Mouse (Mus musculus): ENCODE data around the gene Arhgef15. TPM values are rescaled to one million over a fixed set of nuclear protein-coding genes. Genes with fewer than 3 reads are reported as not detected.

The Arhgef15 gene
- polyA plus RNA-seq, 1 experiment = not detected

- Histone ChIP-seq H3K4me3 (ENCODE audit: insufficient read depth, low read length) (no peak overlapping the region), H3K27ac (ENCODE audit: insufficient read depth, low read depth, low read length) (no peak overlapping the region), H3K4me1 (ENCODE audit: control insufficient read depth, insufficient read depth, low read length) (peaks cover 10% of the 10 kb centered on the region)
- no peak for TF ChIP-seq POLR2A (IDR thresholded peaks at IDR 0.05; ENCODE audit: borderline replicate concordance, low read depth, low read length)
- no peak for TF ChIP-seq CTCF (IDR thresholded peaks at IDR 0.05; ENCODE audit: low read depth, low read length)
Measured at GRCm38 (mm10) chr11:68899815-68900214, 57.5 kb downstream of the Arhgef15 start.

DNA sequence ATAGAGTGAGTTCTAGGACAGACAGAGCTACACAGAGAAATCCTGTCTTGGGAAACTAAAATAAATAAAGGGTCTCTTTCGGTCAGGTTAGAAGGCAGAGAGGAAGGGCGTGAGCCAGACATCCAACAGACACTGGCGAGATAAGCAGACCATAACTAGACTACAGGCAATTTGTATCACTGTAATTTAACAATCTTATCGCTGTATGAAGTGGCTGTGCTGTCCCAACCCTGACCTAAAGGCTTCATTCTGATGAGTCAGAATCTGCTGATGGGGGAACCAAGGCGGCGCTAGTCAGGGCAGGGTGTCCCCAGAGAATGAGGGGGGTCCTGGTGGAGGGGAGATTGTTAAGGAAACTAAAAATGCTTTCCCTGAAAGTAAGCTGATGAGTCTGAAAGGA lies 58.5 kb downstream of the Arhgef15 start:
- Histone ChIP-seq H3K27ac (ENCODE audit: insufficient read depth, low read depth, low read length) (no peak overlapping the region), H3K4me1 (ENCODE audit: control insufficient read depth, insufficient read depth, low read length) (peaks cover 10% of the 10 kb centered on the region), H3K4me3 (ENCODE audit: insufficient read depth, low read length) (no peak overlapping the region)
- TF ChIP-seq POLR2A (IDR thresholded peaks at IDR 0.05; ENCODE audit: borderline replicate concordance, low read depth, low read length) (no peak), CTCF (IDR thresholded peaks at IDR 0.05; ENCODE audit: low read depth, low read length) (no peak)

- no peak overlapping the region for H3K27ac ChIP-seq (ENCODE audit: insufficient read depth, low read depth, low read length)
- TF ChIP-seq CTCF (IDR thresholded peaks at IDR 0.05; ENCODE audit: low read depth, low read length) = no peak
- no peak for TF ChIP-seq POLR2A (IDR thresholded peaks at IDR 0.05; ENCODE audit: borderline replicate concordance, low read depth, low read length)
- H3K4me1 ChIP-seq (ENCODE audit: control insufficient read depth, insufficient read depth, low read length) = peaks cover 7% of the 10 kb centered on the region
- no peak overlapping the region for H3K4me3 ChIP-seq (ENCODE audit: insufficient read depth, low read length)
Measured at GRCm38 (mm10) chr11:68897838-68898237, 59.4 kb downstream of the Arhgef15 start.

- H3K27ac ChIP-seq (ENCODE audit: insufficient read depth, low read depth, low read length) = no peak overlapping the region
- no peak overlapping the region for H3K4me3 ChIP-seq (ENCODE audit: insufficient read depth, low read length)
Measured at GRCm38 (mm10) chr11:68897120-68897519, 60.2 kb downstream of the Arhgef15 start.

GRCm38 (mm10) chr11:68896247-68896646 lies 61.0 kb downstream of the Arhgef15 start:
- Histone ChIP-seq H3K27ac (ENCODE audit: insufficient read depth, low read depth, low read length) (no peak overlapping the region), H3K4me3 (ENCODE audit: insufficient read depth, low read length) (no peak overlapping the region), H3K4me1 (ENCODE audit: control insufficient read depth, insufficient read depth, low read length) (peaks cover 7% of the 10 kb centered on the region)
- TF ChIP-seq POLR2A (IDR thresholded peaks at IDR 0.05; ENCODE audit: borderline replicate concordance, low read depth, low read length) (no peak), CTCF (IDR thresholded peaks at IDR 0.05; ENCODE audit: low read depth, low read length) (no peak)

More at GRCm38 (mm10) chr11:68897120-68897519, 60.2 kb downstream of the Arhgef15 start:
- peaks cover 7% of the 10 kb centered on the region for H3K4me1 ChIP-seq (ENCODE audit: control insufficient read depth, insufficient read depth, low read length)
- TF ChIP-seq POLR2A (IDR thresholded peaks at IDR 0.05; ENCODE audit: borderline replicate concordance, low read depth, low read length) = no peak
- peak; percentile 50; the same call in 1 of the 2 replicates for TF ChIP-seq CTCF (IDR thresholded peaks at IDR 0.05; ENCODE audit: low read depth, low read length)

DNA sequence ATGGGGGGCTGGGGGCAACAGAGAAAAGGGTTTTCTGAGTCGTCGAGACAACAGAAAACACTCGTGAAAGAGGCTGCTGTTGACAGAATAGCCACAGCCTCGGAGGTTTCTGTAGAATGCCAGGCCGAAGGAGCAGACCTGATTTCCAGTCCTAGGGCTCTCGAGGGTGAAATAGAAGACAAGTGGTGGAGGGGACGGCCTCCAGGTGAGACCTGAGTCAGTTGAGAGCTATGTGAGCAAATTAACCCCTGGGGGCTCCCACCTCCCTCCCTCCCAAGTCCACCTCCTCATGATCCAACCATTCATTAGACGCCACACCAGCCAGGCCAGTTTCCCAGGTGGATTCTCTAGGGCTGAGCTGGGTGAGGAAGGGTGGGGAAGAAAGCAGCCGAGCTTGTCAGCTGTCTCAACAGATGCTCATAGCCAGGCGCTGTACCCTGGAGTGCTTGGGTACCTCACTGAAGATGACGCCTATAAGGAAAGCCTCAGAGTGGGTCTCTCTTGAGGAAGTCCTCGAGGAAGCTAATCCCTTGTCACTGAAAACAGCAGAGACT lies 63.3 kb downstream of the Arhgef15 start:
- no peak overlapping the region for H3K27ac ChIP-seq (ENCODE audit: insufficient read depth, low read depth, low read length)
- peaks cover 5% of the 10 kb centered on the region for H3K4me1 ChIP-seq (ENCODE audit: control insufficient read depth, insufficient read depth, low read length)
- TF ChIP-seq CTCF (IDR thresholded peaks at IDR 0.05; ENCODE audit: low read depth, low read length) = no peak
- TF ChIP-seq POLR2A (IDR thresholded peaks at IDR 0.05; ENCODE audit: borderline replicate concordance, low read depth, low read length) = no peak
- H3K4me3 ChIP-seq (ENCODE audit: insufficient read depth, low read length) = no peak overlapping the region

Other genes starting within 250 kb of the Arhgef15 start
- gene Ndel1, start 85.6 kb downstream of the Arhgef15 start, polyA plus RNA-seq (2012; ENCODE audit: insufficient read depth, insufficient read length, missing spikeins) = 63.4 and 64.6 TPM in 2 replicates
- gene Rnf222, start 68.9 kb downstream of the Arhgef15 start, polyA plus RNA-seq (2012; ENCODE audit: insufficient read depth, insufficient read length, missing spikeins) = not detected in 2 replicates
- 2,262 and 2,432 TPM in 2 replicates for gene Rpl26, start 55.9 kb downstream of the Arhgef15 start, polyA plus RNA-seq (2012; ENCODE audit: insufficient read depth, insufficient read length, missing spikeins)
- not detected in 2 replicates for gene Odf4, start 30.4 kb downstream of the Arhgef15 start, polyA plus RNA-seq (2012; ENCODE audit: insufficient read depth, insufficient read length, missing spikeins)
- gene Slc25a35, start 10.7 kb upstream of the Arhgef15 start, polyA plus RNA-seq (2012; ENCODE audit: insufficient read depth, insufficient read length, missing spikeins) = 3.3 and 4.7 TPM in 2 replicates
- 3.7 and 4.4 TPM in 2 replicates for gene Rangrf, start 17.7 kb upstream of the Arhgef15 start, polyA plus RNA-seq (2012; ENCODE audit: insufficient read depth, insufficient read length, missing spikeins)
- gene Pfas, start 51.0 kb upstream of the Arhgef15 start, polyA plus RNA-seq (2012; ENCODE audit: insufficient read depth, insufficient read length, missing spikeins) = 9.8 and 10.3 TPM in 2 replicates
- gene Ctc1, start 58.4 kb upstream of the Arhgef15 start, polyA plus RNA-seq (2012; ENCODE audit: insufficient read depth, insufficient read length, missing spikeins) = 41.4 and 44.2 TPM in 2 replicates
- gene Aurkb, start 88.2 kb upstream of the Arhgef15 start, polyA plus RNA-seq (2012; ENCODE audit: insufficient read depth, insufficient read length, missing spikeins) = 52.8 and 53.9 TPM in 2 replicates
- 30.5 and 36.9 TPM in 2 replicates for gene Borcs6, start 102.2 kb upstream of the Arhgef15 start, polyA plus RNA-seq (2012; ENCODE audit: insufficient read depth, insufficient read length, missing spikeins)
- gene Tmem107, start 113.3 kb upstream of the Arhgef15 start, polyA plus RNA-seq (2012; ENCODE audit: insufficient read depth, insufficient read length, missing spikeins) = 9.8 and 14.6 TPM in 2 replicates
- gene Vamp2, start 131.0 kb upstream of the Arhgef15 start, polyA plus RNA-seq (2012; ENCODE audit: insufficient read depth, insufficient read length, missing spikeins) = 76.6 and 79.4 TPM in 2 replicates
- 24.7 and 35.9 TPM in 2 replicates for gene Per1, start 137.7 kb upstream of the Arhgef15 start, polyA plus RNA-seq (2012; ENCODE audit: insufficient read depth, insufficient read length, missing spikeins)
- 0.71 and 0.88 TPM in 2 replicates for gene Hes7, start 162.9 kb upstream of the Arhgef15 start, polyA plus RNA-seq (2012; ENCODE audit: insufficient read depth, insufficient read length, missing spikeins)
- gene 9130213A22Rik, start 165.1 kb upstream of the Arhgef15 start, polyA plus RNA-seq (2012; ENCODE audit: insufficient read depth, insufficient read length, missing spikeins) = 0.35 TPM in 1 of 2 replicates, not detected in the other
- gene Aloxe3, start 168.4 kb upstream of the Arhgef15 start, polyA plus RNA-seq (2012; ENCODE audit: insufficient read depth, insufficient read length, missing spikeins) = not detected in 2 replicates
- gene Alox12b, start 199.5 kb upstream of the Arhgef15 start, polyA plus RNA-seq (2012; ENCODE audit: insufficient read depth, insufficient read length, missing spikeins) = not detected in 2 replicates
- gene Alox8, start 240.4 kb upstream of the Arhgef15 start, polyA plus RNA-seq (2012; ENCODE audit: insufficient read depth, insufficient read length, missing spikeins) = not detected in 2 replicates